Mouse (Mus musculus): Measurements from ENCODE around the gene Cacnb4.

DNA sequence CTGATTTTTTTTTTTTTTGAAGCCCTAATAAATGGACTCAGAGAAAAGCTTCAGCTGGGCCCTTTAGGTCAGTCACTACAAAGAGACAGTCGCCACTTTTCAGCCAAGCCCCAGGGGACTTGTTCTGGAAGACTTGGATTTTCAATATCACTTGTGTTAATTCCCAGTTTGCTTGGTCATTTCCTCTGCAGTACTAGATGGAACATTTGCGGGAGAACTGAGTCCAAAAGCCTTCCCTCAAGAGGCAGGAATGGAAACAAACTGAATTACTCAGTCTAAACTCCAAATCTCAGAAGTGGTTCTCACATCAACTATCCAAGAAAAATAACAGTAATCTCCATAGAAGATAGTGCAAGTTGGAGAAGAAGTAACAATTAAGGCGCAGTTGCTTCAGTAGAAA lies 109.2 kb downstream of the Cacnb4 start:
- TF ChIP-seq POLR2A (IDR thresholded peaks at IDR 0.05; ENCODE audit: borderline replicate concordance, extremely low read depth, low read depth, low read length) (no peak), CTCF (IDR thresholded peaks at IDR 0.05; ENCODE audit: insufficient read depth, low read length) (no peak)
